Mouse (Mus musculus) CD4-positive, CD25-positive, alpha-beta regulatory T cell, adult 2 months (primary cell): ENCODE measurements around the gene Enox2.
"Not testable (repeated sequence)": the region's sequence is repeated elsewhere in the genome, so short reads cannot be mapped to it uniquely, and the experiment has no call there.

Experiments used
- DNase-seq: peaks from one replicate; pipeline ENCODE4 v3.0.0-alpha.2; 2012; ENCODE audit warnings: low read depth, low spot score

The Enox2 gene

GRCm38 (mm10) chrX:49287700-49288563, at the start of gene Enox2:
Gene Enox2, minus strand, starts transcription at chrX:49288259.
- peak; percentile 81 for DNase-seq

- peak; percentile 43 for DNase-seq
These were observed 21.4 kb upstream of the Enox2 start for GRCm38 (mm10) chrX:49309496-49309895.

GRCm38 (mm10) chrX:49306659-49307058, 18.6 kb upstream of the Enox2 start:
- DNase-seq: peak; percentile 73

- DNase-seq: no peak
These were observed 8.0 kb downstream of the Enox2 start for GRCm38 (mm10) chrX:49279918-49280586.

- DNase-seq: no peak
These were observed 14.5 kb downstream of the Enox2 start for GRCm38 (mm10) chrX:49273487-49274042.

GRCm38 (mm10) chrX:49250816-49251215, 37.2 kb downstream of the Enox2 start:
- no peak for DNase-seq

GRCm38 (mm10) chrX:49225792-49226426, 62.1 kb downstream of the Enox2 start:
- no peak for DNase-seq

GRCm38 (mm10) chrX:49216422-49216821, 71.6 kb downstream of the Enox2 start:
- DNase-seq: no peak

GRCm38 (mm10) chrX:49196386-49196785, 91.7 kb downstream of the Enox2 start:
- DNase-seq: no peak

GRCm38 (mm10) chrX:49181136-49181535, 106.9 kb downstream of the Enox2 start:
- DNase-seq: no peak

- DNase-seq: no peak
These were observed 109.4 kb downstream of the Enox2 start for GRCm38 (mm10) chrX:49178670-49179069.

- DNase-seq: no peak
These were observed 133.8 kb downstream of the Enox2 start for GRCm38 (mm10) chrX:49154280-49154679.

- no peak for DNase-seq
These were observed 163.2 kb downstream of the Enox2 start for GRCm38 (mm10) chrX:49124774-49125429.

- DNase-seq: no peak
These were observed 171.6 kb downstream of the Enox2 start for GRCm38 (mm10) chrX:49116465-49116864.

GRCm38 (mm10) chrX:49112412-49112811, 175.6 kb downstream of the Enox2 start:
- no peak for DNase-seq

- DNase-seq: not testable (repeated sequence)
These were observed 187.5 kb downstream of the Enox2 start for GRCm38 (mm10) chrX:49100542-49100941.

GRCm38 (mm10) chrX:49096249-49096648, 191.8 kb downstream of the Enox2 start:
- no peak for DNase-seq

GRCm38 (mm10) chrX:49075055-49075454, 213.0 kb downstream of the Enox2 start:
- DNase-seq: no peak

- DNase-seq: no peak
These were observed 214.5 kb downstream of the Enox2 start for GRCm38 (mm10) chrX:49073563-49073962.

GRCm38 (mm10) chrX:49045118-49045517, 242.9 kb downstream of the Enox2 start:
- no peak for DNase-seq

- DNase-seq: no peak
These were observed 278.3 kb downstream of the Enox2 start for GRCm38 (mm10) chrX:49009746-49010145.
